Mouse (Mus musculus) WW6 (cell line): ENCODE results near the gene Fmn2.

Experiments used
- DNase-seq: peaks from one replicate; pipeline ENCODE4 v3.0.0-alpha.2; 2013; ENCODE audit warnings: low read depth, low spot score

Fmn2 gene

GRCm38 (mm10) chr1:174781037-174781436 lies 279.4 kb downstream of the Fmn2 start:
- DNase-seq, result no peak

- no peak for DNase-seq
Measured at GRCm38 (mm10) chr1:174788617-174789016, 287.0 kb downstream of the Fmn2 start.

GRCm38 (mm10) chr1:174811846-174812245 lies 310.2 kb downstream of the Fmn2 start:
- DNase-seq, result no peak

- DNase-seq, result no peak
Measured at GRCm38 (mm10) chr1:174826562-174826961, 324.9 kb downstream of the Fmn2 start.

GRCm38 (mm10) chr1:174836861-174837260 lies 335.2 kb downstream of the Fmn2 start:
- DNase-seq, result no peak

GRCm38 (mm10) chr1:174844786-174845185 lies 343.2 kb downstream of the Fmn2 start:
- DNase-seq, result no peak

- no peak for DNase-seq
Measured at GRCm38 (mm10) chr1:174856188-174856587, 354.6 kb downstream of the Fmn2 start.

GRCm38 (mm10) chr1:174860407-174861118 lies 358.9 kb downstream of the Fmn2 start:
- no peak for DNase-seq
